Mouse (Mus musculus) right cerebral cortex, adult 18-20 months (tissue): ENCODE data around the gene Plppr3.
A peak's percentile ranks its signal among the peaks of the same experiment; 100 is the strongest.

Experiments
- DNase-seq: peaks from one replicate; pipeline ENCODE4 v3.0.0; 2022; ENCODE audit warnings: mixed read lengths

Gene Plppr3

GRCm38 (mm10) chr10:79817111-79817510, 57.3 kb downstream of the Plppr3 start:
- no peak for DNase-seq

GRCm38 (mm10) chr10:79815671-79816494, 58.6 kb downstream of the Plppr3 start:
- no peak for DNase-seq

DNA sequence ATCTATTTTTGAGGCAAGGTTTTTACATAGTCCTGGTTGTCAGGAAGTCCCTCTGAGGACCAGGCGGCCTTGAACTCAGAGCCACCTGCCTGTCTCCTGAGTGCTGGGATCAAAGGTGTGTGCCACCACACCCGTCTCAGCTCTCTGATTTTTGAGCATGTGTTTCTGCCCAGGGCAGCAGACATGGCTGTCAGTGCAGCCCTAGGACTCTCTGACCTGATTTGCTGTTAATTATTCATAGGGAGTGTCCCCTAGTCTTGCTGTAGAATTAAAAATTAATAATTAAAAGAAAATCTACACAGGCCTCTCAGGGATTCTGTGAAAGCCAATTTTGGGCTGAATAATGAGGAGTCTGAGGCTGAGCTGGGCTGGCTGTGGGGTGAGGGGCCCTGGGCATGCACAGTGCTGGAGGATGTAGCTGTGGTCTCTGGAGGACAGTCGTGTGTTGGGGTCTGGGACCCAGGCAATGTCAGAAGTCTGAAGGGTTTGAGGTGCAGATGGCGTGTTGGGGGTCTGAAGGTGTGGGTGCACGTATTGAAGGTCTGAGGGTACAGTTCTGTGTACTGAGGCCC, 60.1 kb downstream of the Plppr3 start:
- no peak for DNase-seq

DNA sequence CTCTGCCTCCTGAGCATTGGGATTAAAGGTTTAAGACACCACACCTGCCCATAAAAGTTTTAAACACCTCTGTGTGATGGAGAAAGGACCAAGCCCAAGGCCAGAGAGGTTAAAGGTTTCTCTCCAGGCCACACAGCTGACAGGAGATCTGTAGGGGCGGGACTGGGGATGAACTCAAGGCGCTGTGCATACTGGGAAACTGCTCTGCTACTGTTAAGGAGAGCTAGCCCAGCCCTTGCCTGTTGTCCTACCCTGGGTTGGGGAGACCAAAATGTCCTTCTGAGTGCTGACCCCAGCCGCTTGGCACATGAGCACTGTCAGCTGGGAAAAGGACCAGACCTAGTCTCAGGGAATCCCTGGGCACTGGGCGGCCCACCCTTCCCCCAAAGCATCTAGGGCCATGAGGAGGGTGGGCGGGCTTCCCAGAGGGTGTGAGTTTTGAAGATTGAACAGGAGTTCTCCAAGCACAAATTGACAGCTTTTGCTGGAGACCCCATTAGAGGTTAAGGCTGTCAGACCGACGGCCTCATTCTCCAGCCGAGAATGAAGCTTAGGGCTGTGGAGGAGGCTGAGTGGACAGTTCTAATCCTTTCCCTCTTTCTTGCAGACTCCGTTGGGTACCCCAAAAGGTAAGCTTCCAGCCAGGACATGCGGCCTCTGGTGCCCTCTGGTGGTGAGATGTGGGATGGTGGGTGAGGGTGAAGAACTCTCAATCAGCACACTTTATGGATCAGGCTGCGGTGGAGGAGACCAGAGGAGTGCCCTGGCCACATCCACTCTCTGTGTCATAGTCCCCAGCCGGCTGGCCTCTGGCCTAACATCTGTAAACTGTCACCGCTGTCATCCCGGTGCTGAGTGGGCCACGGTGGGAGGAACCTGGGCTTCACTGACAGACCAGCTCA, 62.4 kb downstream of the Plppr3 start:
- DNase-seq = peak; percentile 77
